Mouse (Mus musculus) embryonic facial prominence, embryonic 13.5 days (tissue): ENCODE results near the gene Hpdl. TPM values are rescaled to one million over a fixed set of nuclear protein-coding genes. Genes with fewer than 3 reads are reported as not detected.

ENCODE experiments used
- polyA plus RNA-seq: library from polyadenylated mRNA; unstranded; fragments of >200 nt; fragmentation: Nextera tagmentation; extraction: Ambion mirVana; gene quantifications from 2 replicates; pipeline ENCODE4 v1.2.1, GENCODE M21; 2015

The Hpdl gene
- polyA plus RNA-seq, 1 experiment from 2014 or later = 0.70 TPM

Other genes starting within 250 kb of the Hpdl start
- 3.1 and 5.0 TPM in 2 replicates for gene Ccdc17, start 225.1 kb downstream of the Hpdl start, polyA plus RNA-seq
- gene Nasp, start 193.8 kb downstream of the Hpdl start, polyA plus RNA-seq = 200 and 202 TPM in 2 replicates
- 763 and 775 TPM in 2 replicates for gene Akr1a1, start 170.0 kb downstream of the Hpdl start, polyA plus RNA-seq
- gene Prdx1, start 136.2 kb downstream of the Hpdl start, polyA plus RNA-seq = 1,178 and 1,215 TPM in 2 replicates
- gene Mmachc, start 113.3 kb downstream of the Hpdl start, polyA plus RNA-seq = 24.5 and 30.4 TPM in 2 replicates
- gene Ccdc163, start 113.2 kb downstream of the Hpdl start, polyA plus RNA-seq = 24.9 and 27.4 TPM in 2 replicates
- 9.4 and 11.2 TPM in 2 replicates for gene Tesk2, start 100.8 kb downstream of the Hpdl start, polyA plus RNA-seq
- 35.5 and 39.1 TPM in 2 replicates for gene Toe1, start 14.1 kb downstream of the Hpdl start, polyA plus RNA-seq
- 16.7 and 19.7 TPM in 2 replicates for gene Mutyh, start 14.0 kb downstream of the Hpdl start, polyA plus RNA-seq
- 0.66 and 0.85 TPM in 2 replicates for gene Zswim5, start 55.7 kb upstream of the Hpdl start, polyA plus RNA-seq
- gene Urod, start 172.7 kb upstream of the Hpdl start, polyA plus RNA-seq = 101 and 105 TPM in 2 replicates
- gene Hectd3, start 173.6 kb upstream of the Hpdl start, polyA plus RNA-seq = 11.2 and 12.5 TPM in 2 replicates
- gene Eif2b3, start 197.7 kb upstream of the Hpdl start, polyA plus RNA-seq = 45.3 and 45.7 TPM in 2 replicates